Mouse (Mus musculus): ENCODE measurements around the gene Doc2g. TPM values are rescaled to one million over a fixed set of nuclear protein-coding genes. Genes with fewer than 3 reads are reported as not detected.

Gene Doc2g
- polyA plus RNA-seq, 1 experiment from 2014 or later: 2.6 TPM

DNA sequence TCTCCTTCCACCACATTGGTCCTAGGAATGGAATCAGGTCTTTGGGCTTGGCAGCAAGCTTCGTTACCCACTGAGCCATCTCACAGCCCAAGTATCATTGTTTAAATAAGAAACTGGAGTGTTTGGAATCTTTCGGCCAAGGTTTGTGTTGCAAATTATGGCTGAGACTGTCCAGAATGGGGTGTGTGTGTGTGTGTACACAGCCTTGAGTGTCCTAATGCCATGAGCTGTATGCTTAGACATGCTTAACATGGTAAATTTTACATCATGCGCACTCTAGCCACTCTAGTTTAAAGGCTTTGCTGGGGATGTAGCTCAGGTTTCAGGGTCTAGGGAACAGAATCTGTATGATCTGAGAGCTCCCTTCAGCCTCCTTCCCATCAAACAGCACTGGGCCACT is 7.6 kb upstream of the Doc2g start:
- Histone ChIP-seq H3K9ac (ENCODE audit: low read depth, low read length) (0 out of 2 replicates have a peak overlapping the region, but pooled peaks have one; percentile 18), H3K27me3 (ENCODE audit: insufficient read depth, low read length) (no peaks in the 10 kb centered on the region), H3K4me3 (replicated peaks; ENCODE audit: low read depth, low read length) (no peak overlapping the region), H3K4me1 (replicated peaks; ENCODE audit: insufficient read depth, low read length) (peaks cover 6% of the 10 kb centered on the region), H3K4me2 (ENCODE audit: low read length) (no peak overlapping the region), H3K36me3 (ENCODE audit: insufficient read depth, low read length) (no peaks in the 10 kb centered on the region), H3K27ac (0 out of 2 replicates have a peak overlapping the region, but pooled peaks have one; percentile 25), H3K9me3 (replicated peaks; ENCODE audit: low read length) (no peaks in the 10 kb centered on the region)
- no peak for TF ChIP-seq CTCF (IDR thresholded peaks at IDR 0.05; ENCODE audit: low read depth)
- WGBS: 62% methylated on average over 3 of the region's 3 CpGs
- DNase-seq (ENCODE audit: low spot score) (no peak), ATAC-seq (replicated peaks; ENCODE audit: low FRiP score, low read depth) (no peak)

GRCm38 (mm10) chr19:3996106-3996505 is 7.0 kb upstream of the Doc2g start:
- Histone ChIP-seq H3K4me2 (ENCODE audit: low read length) (no peak overlapping the region), H3K27me3 (ENCODE audit: insufficient read depth, low read length) (no peaks in the 10 kb centered on the region), H3K4me3 (replicated peaks; ENCODE audit: low read depth, low read length) (no peak overlapping the region), H3K4me1 (replicated peaks; ENCODE audit: insufficient read depth, low read length) (peaks cover 12% of the 10 kb centered on the region), H3K9ac (ENCODE audit: low read depth, low read length) (no peak overlapping the region), H3K9me3 (replicated peaks; ENCODE audit: low read length) (no peaks in the 10 kb centered on the region), H3K27ac (no peak overlapping the region), H3K36me3 (ENCODE audit: insufficient read depth, low read length) (no peaks in the 10 kb centered on the region)
- ATAC-seq (replicated peaks; ENCODE audit: low FRiP score, low read depth) (no peak), DNase-seq (ENCODE audit: low spot score) (no peak)
- TF ChIP-seq CTCF (IDR thresholded peaks at IDR 0.05; ENCODE audit: low read depth): no peak
- WGBS: 40% methylated on average over 7 of the region's 7 CpGs

DNA sequence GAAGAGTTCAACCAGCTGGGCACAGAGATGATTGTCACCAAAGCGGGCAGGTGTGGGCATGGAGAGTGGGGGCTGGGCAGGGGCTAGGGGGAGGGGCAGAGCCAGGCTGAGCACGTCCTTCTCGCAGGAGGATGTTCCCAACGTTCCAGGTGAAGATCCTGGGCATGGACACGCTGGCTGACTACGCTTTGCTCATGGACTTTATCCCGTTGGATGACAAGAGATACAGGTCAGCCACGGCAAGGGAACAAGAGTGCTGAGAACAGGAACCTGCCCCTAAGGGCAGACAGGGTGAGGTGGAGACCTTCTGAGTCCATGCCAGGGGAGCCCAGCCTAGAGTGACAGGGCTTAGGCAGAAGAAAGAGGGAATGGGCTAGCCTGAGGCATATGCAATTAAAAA is 6.4 kb upstream of the Doc2g start:
- no peak overlapping the region for H3K27ac ChIP-seq
- H3K4me3 ChIP-seq (replicated peaks; ENCODE audit: low read depth, low read length): no peak overlapping the region
- H3K36me3 ChIP-seq (ENCODE audit: insufficient read depth, low read length): no peaks in the 10 kb centered on the region
- no peak for ATAC-seq (replicated peaks; ENCODE audit: low FRiP score, low read depth)
- no peak for TF ChIP-seq CTCF (IDR thresholded peaks at IDR 0.05; ENCODE audit: low read depth)
- H3K9ac ChIP-seq (ENCODE audit: low read depth, low read length): no peak overlapping the region
- no peaks in the 10 kb centered on the region for H3K27me3 ChIP-seq (ENCODE audit: insufficient read depth, low read length)
- no peak for DNase-seq (ENCODE audit: low spot score)
- H3K9me3 ChIP-seq (replicated peaks; ENCODE audit: low read length): no peaks in the 10 kb centered on the region
- 70% methylated on average over 8 of the region's 8 CpGs for WGBS
- no peak overlapping the region for H3K4me2 ChIP-seq (ENCODE audit: low read length)
- H3K4me1 ChIP-seq (replicated peaks; ENCODE audit: insufficient read depth, low read length): peaks cover 14% of the 10 kb centered on the region

- no peak overlapping the region for H3K27ac ChIP-seq
- no peaks in the 10 kb centered on the region for H3K27me3 ChIP-seq (ENCODE audit: insufficient read depth, low read length)
- H3K4me3 ChIP-seq (replicated peaks; ENCODE audit: low read depth, low read length): no peak overlapping the region
- H3K9ac ChIP-seq (ENCODE audit: low read depth, low read length): no peak overlapping the region
- WGBS: 33% methylated on average over 8 of the region's 8 CpGs
- peaks cover 14% of the 10 kb centered on the region for H3K4me1 ChIP-seq (replicated peaks; ENCODE audit: insufficient read depth, low read length)
- DNase-seq (ENCODE audit: low spot score) (no peak), ATAC-seq (replicated peaks; ENCODE audit: low FRiP score, low read depth) (no peak)
- H3K9me3 ChIP-seq (replicated peaks; ENCODE audit: low read length): no peaks in the 10 kb centered on the region
- H3K36me3 ChIP-seq (ENCODE audit: insufficient read depth, low read length): no peaks in the 10 kb centered on the region
- no peak for TF ChIP-seq CTCF (IDR thresholded peaks at IDR 0.05; ENCODE audit: low read depth)
- no peak overlapping the region for H3K4me2 ChIP-seq (ENCODE audit: low read length)
These were observed 5.9 kb upstream of the Doc2g start for GRCm38 (mm10) chr19:3997231-3997630.

- 67% methylated on average over 8 of the region's 8 CpGs for WGBS
- no peak for DNase-seq (ENCODE audit: low spot score)
These were observed 4.8 kb upstream of the Doc2g start for GRCm38 (mm10) chr19:3998335-3998734.

DNA sequence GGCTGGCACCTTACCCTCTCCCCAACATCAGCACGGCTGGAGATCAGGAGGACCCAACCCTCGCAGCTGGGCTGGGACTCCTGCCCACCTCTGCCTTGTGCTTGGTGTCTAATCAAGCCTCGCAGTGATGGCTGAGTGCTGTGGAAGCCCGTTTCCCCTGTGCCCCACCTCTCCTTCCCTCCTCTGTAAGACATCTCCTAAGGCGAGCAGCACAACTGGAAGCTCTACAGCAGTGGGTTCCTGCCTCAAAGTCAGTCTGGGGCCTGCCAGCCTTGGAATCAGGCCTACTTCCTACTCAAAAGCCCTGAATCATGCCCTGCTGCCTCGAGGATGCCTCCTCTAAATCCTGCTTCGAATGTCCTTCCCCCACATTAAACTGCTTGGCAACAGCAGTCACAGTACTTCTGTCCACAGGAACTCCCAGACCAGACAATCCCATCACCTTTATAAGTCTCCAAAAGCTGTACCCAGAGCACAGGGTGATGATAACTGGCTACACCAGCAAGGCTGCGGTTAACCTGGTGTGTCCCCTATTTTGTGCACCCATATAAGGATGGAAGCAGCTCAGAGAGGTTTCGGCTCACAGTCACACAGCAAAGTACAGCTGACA is 3.9 kb upstream of the Doc2g start:
- Histone ChIP-seq H3K27me3 (ENCODE audit: insufficient read depth, low read length) (no peaks in the 10 kb centered on the region), H3K4me3 (replicated peaks; ENCODE audit: low read depth, low read length) (peak overlapping the region; percentile 62; the same call in 1 of the 2 replicates), H3K36me3 (ENCODE audit: insufficient read depth, low read length) (no peaks in the 10 kb centered on the region), H3K27ac (peak overlapping the region; percentile 96; the same call in 1 of the 2 replicates), H3K9me3 (replicated peaks; ENCODE audit: low read length) (no peaks in the 10 kb centered on the region), H3K4me2 (ENCODE audit: low read length) (peak overlapping the region; percentile 96), H3K9ac (ENCODE audit: low read depth, low read length) (0 out of 2 replicates have a peak overlapping the region, but pooled peaks have one; percentile 10), H3K4me1 (replicated peaks; ENCODE audit: insufficient read depth, low read length) (peaks cover 14% of the 10 kb centered on the region)
- no peak for TF ChIP-seq CTCF (IDR thresholded peaks at IDR 0.05; ENCODE audit: low read depth)
- DNase-seq (ENCODE audit: low spot score) (no peak), ATAC-seq (replicated peaks; ENCODE audit: low FRiP score, low read depth) (no peak)
- WGBS: 79% methylated on average over 9 of the region's 9 CpGs

More at GRCm38 (mm10) chr19:3998335-3998734, 4.8 kb upstream of the Doc2g start:
- Histone ChIP-seq H3K27me3 (ENCODE audit: insufficient read depth, low read length) (no peaks in the 10 kb centered on the region), H3K4me3 (replicated peaks; ENCODE audit: low read depth, low read length) (no peak overlapping the region), H3K27ac (no peak overlapping the region), H3K4me1 (replicated peaks; ENCODE audit: insufficient read depth, low read length) (peaks cover 14% of the 10 kb centered on the region), H3K36me3 (ENCODE audit: insufficient read depth, low read length) (no peaks in the 10 kb centered on the region), H3K4me2 (ENCODE audit: low read length) (no peak overlapping the region), H3K9ac (ENCODE audit: low read depth, low read length) (no peak overlapping the region), H3K9me3 (replicated peaks; ENCODE audit: low read length) (no peaks in the 10 kb centered on the region)
- TF ChIP-seq CTCF (IDR thresholded peaks at IDR 0.05; ENCODE audit: low read depth): no peak
- ATAC-seq (replicated peaks; ENCODE audit: low FRiP score, low read depth): no peak

Data from kidney, postnatal 0 days (tissue).